Mouse (Mus musculus): ENCODE measurements at regions not wholly inside any gene's neighbourhood (a gene's known extent, or its start where the extent isn't known, plus 50 kb on each side); places are given as distances from the start of the nearest gene placed in this dataset.

GRCm38 (mm10) chr3:64898610-64899009 is 54.0 kb upstream of the Vmn2r7 start:
- DNase-seq (ENCODE audit: low spot score), result no peak

GRCm38 (mm10) chr3:64901317-64901892 is 56.8 kb upstream of the Vmn2r7 start:
- DNase-seq (ENCODE audit: low spot score), result no peak

GRCm38 (mm10) chr3:64949307-64949706 is 104.7 kb upstream of the Vmn2r7 start:
- no peak for DNase-seq (ENCODE audit: low spot score)

- DNase-seq (ENCODE audit: low spot score), result no peak
These were observed 120.3 kb upstream of the Vmn2r7 start for GRCm38 (mm10) chr3:64964667-64965415.

- no peak for DNase-seq (ENCODE audit: low spot score)
These were observed 120.9 kb upstream of the Vmn2r7 start for GRCm38 (mm10) chr3:64965416-64965980.

- DNase-seq (ENCODE audit: low spot score), result no peak
These were observed 123.7 kb upstream of the Vmn2r7 start for GRCm38 (mm10) chr3:64968275-64968674.

- no peak for DNase-seq (ENCODE audit: low spot score)
These were observed 124.8 kb upstream of the Kcnab1 start for GRCm38 (mm10) chr3:64984369-64984768.

- DNase-seq (ENCODE audit: low spot score), result peak; percentile 8
These were observed 121.5 kb upstream of the Kcnab1 start for GRCm38 (mm10) chr3:64987665-64988064.

- DNase-seq (ENCODE audit: low spot score), result no peak
These were observed 112.7 kb upstream of the Kcnab1 start for GRCm38 (mm10) chr3:64996451-64996850.

- no peak for DNase-seq (ENCODE audit: low spot score)
These were observed 111.6 kb upstream of the Kcnab1 start for GRCm38 (mm10) chr3:64997552-64997951.

GRCm38 (mm10) chr3:65001131-65001530 is 108.1 kb upstream of the Kcnab1 start:
- no peak for DNase-seq (ENCODE audit: low spot score)

- DNase-seq (ENCODE audit: low spot score), result no peak
These were observed 106.6 kb upstream of the Kcnab1 start for GRCm38 (mm10) chr3:65002578-65002977.

GRCm38 (mm10) chr3:65006127-65006526 is 103.1 kb upstream of the Kcnab1 start:
- no peak for DNase-seq (ENCODE audit: low spot score)

- DNase-seq (ENCODE audit: low spot score), result no peak
These were observed 102.6 kb upstream of the Kcnab1 start for GRCm38 (mm10) chr3:65006565-65006964.

GRCm38 (mm10) chr3:65023876-65024275 is 85.3 kb upstream of the Kcnab1 start:
- no peak for DNase-seq (ENCODE audit: low spot score)

GRCm38 (mm10) chr3:65037626-65038025 is 71.6 kb upstream of the Kcnab1 start:
- DNase-seq (ENCODE audit: low spot score), result no peak

- DNase-seq (ENCODE audit: low spot score), result no peak
These were observed 61.3 kb upstream of the Kcnab1 start for GRCm38 (mm10) chr3:65047879-65048278.

GRCm38 (mm10) chr3:65055401-65055800 is 53.8 kb upstream of the Kcnab1 start:
- no peak for DNase-seq (ENCODE audit: low spot score)
